Mouse (Mus musculus) kidney, embryonic 15.5 days (tissue): ENCODE measurements around the gene Dcaf8. TPM values are rescaled to one million over a fixed set of nuclear protein-coding genes. Genes with fewer than 3 reads are reported as not detected.

Experiments
- ATAC-seq: fragments of 200-750 bp; cut with Nextera tagmentation; replicated peaks from 2 replicates; pipeline ENCODE4 v1.8.0; 2017; ENCODE audit warnings: moderate TSS enrichment; ENCODE audit not compliant: low FRiP score
- H3K27ac ChIP-seq: fragments of 300-500 bp; sonication (generic); 2 replicates; pipeline ENCODE4 v1.5.1; 2015; ENCODE audit warnings: mild to moderate bottlenecking, inconsistent platforms
- H3K27me3 ChIP-seq: fragments of 300-500 bp; sonication (generic); 2 replicates; pipeline ENCODE4 v1.6.1; 2015; ENCODE audit warnings: inconsistent platforms
- H3K36me3 ChIP-seq: fragments of 300-500 bp; sonication (generic); 2 replicates; pipeline ENCODE4 v1.6.1; 2015; ENCODE audit warnings: inconsistent platforms
- H3K4me1 ChIP-seq: fragments of 300-500 bp; sonication (generic); 2 replicates; pipeline ENCODE4 v1.6.1; 2015; ENCODE audit warnings: inconsistent platforms
- H3K4me2 ChIP-seq: fragments of 300-500 bp; sonication (generic); 2 replicates; pipeline ENCODE4 v1.6.1; 2015; ENCODE audit warnings: moderate library complexity, mild to moderate bottlenecking, inconsistent platforms
- H3K4me3 ChIP-seq: fragments of 300-500 bp; sonication (generic); replicated peaks from 2 replicates; pipeline ENCODE4 v1.5.1; 2015; ENCODE audit warnings: mild to moderate bottlenecking, inconsistent platforms
- H3K9ac ChIP-seq: fragments of 300-500 bp; sonication (generic); 2 replicates; pipeline ENCODE4 v1.6.1; 2015; ENCODE audit warnings: mild to moderate bottlenecking, inconsistent platforms
- H3K9me3 ChIP-seq: fragments of 300-500 bp; sonication (generic); replicated peaks from 2 replicates; pipeline ENCODE4 v1.6.1; 2016; ENCODE audit warnings: inconsistent platforms
- WGBS: fragments of 180-500 bp; shearing (Covaris S2); methylation state at CpG from one replicate; pipeline ENCODE4 v1.1.7; 2015; ENCODE audit warnings: mixed read lengths; 5-methylcytosine and 5-hydroxymethylcytosine counted together
- polyA plus RNA-seq: library from polyadenylated mRNA; unstranded; fragments of >200 nt; fragmentation: Nextera tagmentation; extraction: Ambion mirVana; gene quantifications from 2 replicates; pipeline ENCODE4 v1.2.1, GENCODE M21; 2015

Dcaf8 gene
- polyA plus RNA-seq, 1 experiment from 2014 or later: 132 TPM

DNA sequence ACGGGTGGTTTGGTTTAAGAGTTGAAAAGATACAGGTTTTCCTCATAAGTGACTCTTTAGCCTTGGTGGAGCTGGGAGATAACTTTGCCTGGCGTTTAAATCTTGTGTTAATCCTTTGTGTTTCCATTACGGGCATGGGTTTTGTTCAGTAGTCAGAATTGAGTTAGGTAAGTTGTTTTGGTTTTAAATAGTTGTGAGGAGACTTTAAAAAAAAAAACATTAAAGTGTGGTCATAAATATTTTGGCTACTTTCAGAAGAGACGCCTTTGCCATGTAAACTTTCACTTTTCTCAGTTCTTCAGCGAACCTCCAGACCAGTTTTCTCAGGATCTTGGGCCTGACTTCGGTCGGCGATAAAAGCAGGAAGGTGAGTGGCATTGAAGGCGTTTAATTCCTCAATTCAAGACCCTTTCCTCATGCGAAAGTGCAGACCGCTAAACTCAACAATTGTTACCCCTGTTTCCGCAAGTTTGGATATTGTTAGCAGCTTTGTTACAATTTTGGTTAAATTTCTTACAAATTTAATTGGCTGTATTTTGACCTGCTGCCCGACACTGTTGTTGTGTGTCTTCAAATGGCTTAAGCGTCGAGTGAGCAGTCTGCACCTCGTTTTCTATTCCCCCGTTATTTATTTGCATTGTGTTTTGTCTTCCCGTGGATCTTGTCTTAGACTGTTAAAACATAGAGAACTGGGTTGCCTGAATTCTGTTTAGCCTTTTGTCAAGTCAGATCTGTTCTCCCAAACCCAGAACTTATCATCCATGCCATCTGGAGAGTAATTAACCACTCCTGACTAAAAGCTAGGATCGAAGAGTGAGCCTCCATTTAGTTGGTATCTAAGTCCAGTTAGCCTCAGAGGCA is 1.3 kb downstream of the Dcaf8 start:
- ATAC-seq: no peak
- peak overlapping the region; percentile 91 for H3K9ac ChIP-seq
- peaks cover 43% of the 10 kb centered on the region for H3K36me3 ChIP-seq
- 13% methylated on average over 19 of the region's 19 CpGs for WGBS
- H3K27me3 ChIP-seq: no peaks in the 10 kb centered on the region
- peaks cover 19% of the 10 kb centered on the region for H3K4me1 ChIP-seq
- H3K4me2 ChIP-seq: peak overlapping the region; percentile 63
- H3K9me3 ChIP-seq: no peaks in the 10 kb centered on the region
- peak overlapping the region; percentile 97 for H3K27ac ChIP-seq
- peak overlapping the region; percentile 79 for H3K4me3 ChIP-seq

DNA sequence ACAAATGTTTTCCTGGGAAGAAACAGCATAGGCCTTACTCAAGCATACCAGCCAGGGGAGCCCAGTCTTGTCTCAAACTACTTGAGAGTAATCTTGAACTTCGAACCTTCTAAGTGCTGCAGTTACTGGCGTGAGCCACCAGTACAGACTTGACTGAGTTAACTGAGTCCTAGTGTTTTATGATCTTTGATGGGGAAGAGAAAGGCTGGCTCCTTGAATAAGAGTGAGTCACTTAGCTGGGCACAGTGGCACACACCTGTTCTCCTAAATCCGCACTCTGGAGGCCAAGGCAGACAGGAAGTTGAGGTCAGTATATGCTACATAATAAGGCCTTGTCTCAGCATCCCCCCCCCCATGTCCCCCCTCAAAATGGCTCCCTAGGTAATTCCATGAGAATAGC is 6.7 kb downstream of the Dcaf8 start:
- H3K27me3 ChIP-seq: no peaks in the 10 kb centered on the region
- no peaks in the 10 kb centered on the region for H3K9me3 ChIP-seq
- H3K9ac ChIP-seq: no peak overlapping the region
- no peak overlapping the region for H3K4me2 ChIP-seq
- peaks cover 73% of the 10 kb centered on the region for H3K36me3 ChIP-seq
- peaks cover 9% of the 10 kb centered on the region for H3K4me1 ChIP-seq
- H3K27ac ChIP-seq: no peak overlapping the region
- H3K4me3 ChIP-seq: no peak overlapping the region
- ATAC-seq: no peak
- WGBS: 91% methylated on average over 3 of the region's 3 CpGs

DNA sequence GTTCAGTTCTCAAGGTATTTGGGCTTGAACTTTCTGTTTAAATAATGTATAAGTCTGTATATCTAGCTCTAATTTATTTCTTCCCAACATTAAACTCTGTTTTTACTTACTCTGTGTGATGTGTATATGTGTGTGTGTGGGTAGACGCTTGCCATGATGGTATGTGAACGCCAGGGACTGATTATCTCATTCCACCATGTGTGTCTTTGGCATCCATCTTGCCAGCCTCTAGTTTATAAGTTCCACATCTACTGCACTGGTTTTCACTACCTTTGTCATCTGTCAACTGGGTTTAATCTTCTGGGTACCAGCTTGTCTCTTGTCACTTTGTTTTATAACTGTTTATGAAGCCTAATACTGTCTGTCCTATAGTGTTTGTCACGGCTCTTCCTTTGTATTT is 7.6 kb downstream of the Dcaf8 start:
- ATAC-seq: no peak
- H3K4me2 ChIP-seq: no peak overlapping the region
- H3K4me3 ChIP-seq: no peak overlapping the region
- H3K27me3 ChIP-seq: no peaks in the 10 kb centered on the region
- no peak overlapping the region for H3K27ac ChIP-seq
- WGBS: 92% methylated on average over 3 of the region's 3 CpGs
- H3K4me1 ChIP-seq: 0 out of 2 replicates have a peak, but pooled peaks cover 4% of the 10 kb centered on the region
- no peak overlapping the region for H3K9ac ChIP-seq
- no peaks in the 10 kb centered on the region for H3K9me3 ChIP-seq
- peaks cover 67% of the 10 kb centered on the region for H3K36me3 ChIP-seq

DNA sequence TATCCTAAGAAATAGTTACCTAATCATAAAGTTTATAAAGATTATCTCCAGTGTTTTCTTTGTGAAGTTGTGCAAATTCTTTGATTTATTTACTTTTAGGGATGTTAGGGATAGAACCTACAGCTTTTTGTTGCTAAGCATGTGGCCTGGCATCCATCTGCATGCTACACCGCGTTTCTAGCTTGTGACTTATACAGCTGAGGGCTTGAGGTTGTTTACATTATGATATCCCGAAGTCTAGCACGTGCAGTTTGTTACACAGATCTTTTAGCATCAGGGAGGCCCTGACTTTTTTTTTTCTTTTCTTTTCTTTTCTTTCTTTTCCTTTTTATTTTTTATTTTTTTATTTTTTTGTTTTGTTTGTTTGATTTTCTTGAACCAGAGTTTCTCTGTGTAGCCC is 12.1 kb downstream of the Dcaf8 start:
- Histone ChIP-seq H3K4me2 (no peak overlapping the region), H3K4me3 (no peak overlapping the region), H3K36me3 (peaks cover 38% of the 10 kb centered on the region), H3K27me3 (no peaks in the 10 kb centered on the region), H3K9ac (no peak overlapping the region), H3K4me1 (0 out of 2 replicates have a peak, but pooled peaks cover 15% of the 10 kb centered on the region), H3K9me3 (no peaks in the 10 kb centered on the region), H3K27ac (no peak overlapping the region)
- ATAC-seq: no peak
- WGBS: 59% methylated on average over 4 of the region's 4 CpGs

DNA sequence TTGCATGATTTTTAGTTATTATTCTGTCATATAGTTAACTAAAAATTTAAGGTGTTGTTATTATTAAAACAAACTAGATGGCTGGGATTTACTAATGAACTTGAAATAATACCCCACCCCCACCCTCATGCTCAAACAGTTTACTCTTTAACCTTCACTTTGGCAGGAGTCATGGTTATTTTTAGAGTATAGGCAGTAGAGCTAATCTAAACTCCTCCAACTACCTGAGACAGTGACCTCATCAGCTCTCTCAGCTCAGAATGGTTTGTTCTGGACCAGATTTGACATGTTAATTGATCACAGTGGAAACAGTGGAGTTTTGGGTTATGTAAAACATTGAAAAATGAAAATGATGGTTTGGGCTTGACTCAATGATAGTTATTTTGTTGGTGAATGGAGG is 12.6 kb downstream of the Dcaf8 start:
- Histone ChIP-seq H3K4me1 (0 out of 2 replicates have a peak, but pooled peaks cover 15% of the 10 kb centered on the region), H3K36me3 (peaks cover 38% of the 10 kb centered on the region), H3K4me3 (no peak overlapping the region), H3K9me3 (no peaks in the 10 kb centered on the region), H3K9ac (no peak overlapping the region), H3K4me2 (no peak overlapping the region), H3K27me3 (no peaks in the 10 kb centered on the region), H3K27ac (no peak overlapping the region)
- no peak for ATAC-seq

DNA sequence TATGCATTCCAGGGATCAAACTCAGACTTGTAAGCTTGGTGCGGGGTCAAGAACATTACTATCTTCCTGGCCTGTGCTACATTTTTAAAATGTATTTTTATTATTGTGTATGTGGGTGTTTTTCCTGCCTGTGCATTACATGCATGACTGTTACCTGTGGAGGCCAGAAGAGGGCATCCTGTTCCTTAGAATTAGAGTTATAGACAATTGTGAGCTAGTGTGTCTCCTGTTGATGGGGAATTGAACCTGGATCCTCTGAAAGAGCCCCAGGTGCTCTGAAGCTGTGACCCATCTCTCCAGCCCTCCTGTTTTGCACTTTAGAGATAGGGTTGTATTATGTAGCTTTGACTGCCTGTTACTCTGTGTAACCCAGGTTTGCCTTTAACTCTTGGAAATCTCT is 14.1 kb downstream of the Dcaf8 start:
- H3K4me1 ChIP-seq: peaks cover 15% of the 10 kb centered on the region; the same call in 1 of the 2 replicates
- no peak for ATAC-seq
- no peak overlapping the region for H3K9ac ChIP-seq
- WGBS: 92% methylated on average over 1 of the region's 1 CpGs
- peaks cover 40% of the 10 kb centered on the region for H3K36me3 ChIP-seq
- H3K9me3 ChIP-seq: no peaks in the 10 kb centered on the region
- no peak overlapping the region for H3K4me2 ChIP-seq
- H3K27me3 ChIP-seq: no peaks in the 10 kb centered on the region
- H3K27ac ChIP-seq: no peak overlapping the region
- no peak overlapping the region for H3K4me3 ChIP-seq

DNA sequence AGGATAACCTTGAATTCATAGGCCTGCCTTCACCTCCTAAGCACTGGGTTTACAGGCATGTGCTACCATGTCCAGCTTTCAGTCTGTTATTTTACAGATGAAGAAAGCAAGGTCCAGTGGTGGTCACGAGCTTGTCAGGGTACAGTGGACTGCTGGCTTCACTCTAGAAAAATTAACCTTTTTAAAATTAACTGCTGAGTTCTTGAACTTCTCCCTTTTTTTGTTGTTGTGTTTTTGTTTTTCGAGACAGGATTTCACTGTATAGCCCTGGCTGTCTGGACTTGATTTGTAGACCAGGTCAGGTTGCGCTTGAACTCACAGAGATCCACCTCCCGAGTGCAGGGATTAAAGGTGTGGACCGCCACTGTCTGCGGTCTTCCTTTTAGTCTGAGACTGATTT is 15.1 kb downstream of the Dcaf8 start:
- ATAC-seq: no peak
- H3K4me3 ChIP-seq: no peak overlapping the region
- peaks cover 24% of the 10 kb centered on the region for H3K4me1 ChIP-seq
- no peak overlapping the region for H3K9ac ChIP-seq
- no peak overlapping the region for H3K27ac ChIP-seq
- WGBS: 37% methylated on average over 6 of the region's 6 CpGs
- no peak overlapping the region for H3K4me2 ChIP-seq
- no peaks in the 10 kb centered on the region for H3K9me3 ChIP-seq
- H3K36me3 ChIP-seq: peaks cover 49% of the 10 kb centered on the region
- no peaks in the 10 kb centered on the region for H3K27me3 ChIP-seq

DNA sequence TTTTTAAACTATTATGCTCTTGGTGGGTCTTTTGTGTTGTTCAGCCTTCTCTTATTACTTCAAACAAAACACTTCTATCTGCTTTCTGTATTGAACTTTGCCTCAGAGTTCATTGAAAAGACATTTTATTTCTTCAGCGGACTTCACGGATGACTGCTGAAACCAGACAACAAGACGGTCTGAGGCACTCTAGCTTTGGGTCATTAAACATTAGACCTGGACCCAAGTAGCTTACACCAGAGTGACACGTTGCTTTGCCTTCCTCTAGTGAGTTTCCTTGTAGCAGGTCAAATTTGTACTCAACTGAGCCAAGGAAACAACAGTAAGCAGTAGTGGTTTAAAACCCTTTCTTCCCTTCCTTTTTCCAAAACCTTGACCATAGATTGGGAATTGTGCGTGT is 20.0 kb downstream of the Dcaf8 start:
- 59% methylated on average over 5 of the region's 5 CpGs for WGBS
- peak; percentile 87 for ATAC-seq

DNA sequence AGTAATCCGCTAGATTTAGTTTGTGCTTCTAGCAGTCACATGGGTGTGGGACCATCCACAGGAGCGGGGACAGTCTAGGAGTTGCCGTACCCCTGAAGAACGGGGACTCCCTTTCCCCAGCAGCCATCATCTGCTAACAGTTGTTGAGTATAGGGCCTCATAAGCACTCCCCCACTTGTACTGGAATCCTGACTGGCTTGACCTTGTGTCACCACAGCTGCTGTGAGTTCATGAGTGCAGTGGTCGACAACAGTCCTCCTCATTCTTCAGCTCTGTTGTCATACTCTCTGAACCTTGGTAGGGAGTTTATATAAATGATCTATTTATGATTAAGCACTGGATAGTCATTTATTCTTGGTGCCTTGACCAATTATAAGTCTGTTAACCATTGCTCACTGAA is 21.9 kb downstream of the Dcaf8 start:
- H3K4me1 ChIP-seq: peaks cover 18% of the 10 kb centered on the region

More for the DNA sequence above, 20.0 kb downstream of the Dcaf8 start:
- Histone ChIP-seq H3K27me3 (no peaks in the 10 kb centered on the region), H3K36me3 (peaks cover 87% of the 10 kb centered on the region), H3K9ac (no peak overlapping the region), H3K9me3 (no peaks in the 10 kb centered on the region), H3K27ac (peak overlapping the region; percentile 29), H3K4me3 (no peak overlapping the region), H3K4me1 (peaks cover 23% of the 10 kb centered on the region), H3K4me2 (no peak overlapping the region)

DNA sequence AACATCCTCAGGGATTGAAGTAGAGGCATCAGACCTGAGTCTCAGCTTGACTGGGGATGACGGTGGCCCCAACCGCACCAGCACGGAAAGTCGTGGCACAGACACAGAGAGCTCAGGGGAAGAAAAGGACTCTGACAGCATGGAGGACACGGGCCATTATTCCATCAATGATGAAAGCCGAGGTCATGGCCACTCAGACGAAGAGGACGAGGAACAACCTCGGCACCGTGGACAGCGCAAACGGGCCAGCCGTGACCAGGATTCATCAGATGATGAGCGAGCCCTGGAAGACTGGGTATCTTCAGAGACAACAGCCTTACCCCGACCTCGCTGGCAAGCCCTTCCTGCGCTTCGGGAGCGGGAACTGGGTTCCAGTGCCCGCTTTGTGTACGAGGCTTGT is 24.5 kb downstream of the Dcaf8 start:
- Histone ChIP-seq H3K36me3 (peaks cover 90% of the 10 kb centered on the region), H3K4me2 (no peak overlapping the region), H3K9ac (no peak overlapping the region), H3K9me3 (no peaks in the 10 kb centered on the region), H3K27ac (no peak overlapping the region), H3K27me3 (no peaks in the 10 kb centered on the region), H3K4me3 (no peak overlapping the region), H3K4me1 (peaks cover 14% of the 10 kb centered on the region)
- WGBS: 69% methylated on average over 21 of the region's 21 CpGs
- peak; percentile 27; the same call in 1 of the 2 replicates for ATAC-seq

More for the DNA sequence above, 21.9 kb downstream of the Dcaf8 start:
- Histone ChIP-seq H3K36me3 (peaks cover 94% of the 10 kb centered on the region), H3K27me3 (no peaks in the 10 kb centered on the region), H3K9ac (no peak overlapping the region), H3K27ac (no peak overlapping the region), H3K4me2 (no peak overlapping the region), H3K4me3 (no peak overlapping the region), H3K9me3 (no peaks in the 10 kb centered on the region)
- ATAC-seq: no peak
- WGBS: 86% methylated on average over 5 of the region's 5 CpGs

DNA sequence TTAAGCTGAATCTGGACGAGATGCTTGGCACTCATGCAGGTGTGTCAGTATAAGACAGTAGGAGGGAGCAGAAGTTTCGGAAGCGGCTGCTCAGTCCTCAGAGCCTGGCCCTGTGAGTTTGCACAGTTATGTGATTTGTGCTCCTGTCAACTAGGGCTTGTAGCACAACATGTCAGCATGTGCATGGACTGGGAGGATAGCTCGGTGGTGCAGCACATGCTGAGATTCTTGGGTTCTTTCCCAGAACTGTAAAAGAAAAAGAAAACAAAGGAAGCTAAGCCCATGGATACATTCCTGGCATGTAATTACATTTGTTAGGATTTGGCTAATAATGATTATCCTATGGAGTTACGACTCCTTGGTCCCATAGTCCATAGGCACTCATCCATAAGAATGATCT is 25.3 kb downstream of the Dcaf8 start:
- no peaks in the 10 kb centered on the region for H3K9me3 ChIP-seq
- H3K36me3 ChIP-seq: peaks cover 90% of the 10 kb centered on the region
- no peak for ATAC-seq
- H3K27me3 ChIP-seq: no peaks in the 10 kb centered on the region
- H3K4me2 ChIP-seq: no peak overlapping the region
- H3K4me3 ChIP-seq: no peak overlapping the region
- peaks cover 6% of the 10 kb centered on the region for H3K4me1 ChIP-seq
- WGBS: 72% methylated on average over 5 of the region's 5 CpGs
- H3K9ac ChIP-seq: no peak overlapping the region
- no peak overlapping the region for H3K27ac ChIP-seq

DNA sequence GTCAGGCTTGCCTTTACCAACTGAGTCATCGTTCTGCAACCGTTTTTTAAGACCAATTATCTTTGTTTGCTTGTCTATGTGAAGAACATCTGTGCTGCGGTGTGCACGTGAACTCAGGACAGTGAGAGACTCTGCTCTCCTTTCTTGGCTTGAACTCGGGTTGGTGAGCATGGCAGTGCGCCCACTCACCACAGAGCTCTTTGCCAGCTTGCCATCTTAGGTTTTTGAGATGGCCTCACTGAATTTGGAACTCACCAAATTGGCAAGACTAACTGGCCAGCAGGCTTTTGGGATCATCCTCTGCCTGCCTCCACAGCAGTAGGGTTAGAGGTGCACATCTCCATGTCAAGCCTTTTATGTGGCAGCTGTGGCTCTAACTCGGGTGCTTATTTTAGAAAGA is 29.9 kb downstream of the Dcaf8 start:
- ATAC-seq: no peak
- H3K9ac ChIP-seq: no peak overlapping the region
- no peak overlapping the region for H3K4me3 ChIP-seq
- H3K9me3 ChIP-seq: no peaks in the 10 kb centered on the region
- 89% methylated on average over 7 of the region's 7 CpGs for WGBS
- H3K4me2 ChIP-seq: no peak overlapping the region
- H3K4me1 ChIP-seq: 0 out of 2 replicates have a peak, but pooled peaks cover 4% of the 10 kb centered on the region
- no peaks in the 10 kb centered on the region for H3K27me3 ChIP-seq
- H3K36me3 ChIP-seq: peaks cover 91% of the 10 kb centered on the region
- no peak overlapping the region for H3K27ac ChIP-seq
